Mouse (Mus musculus) heart, postnatal 36 days (tissue): ENCODE data around the gene Msl1. TPM values are rescaled to one million over a fixed set of nuclear protein-coding genes. Genes with fewer than 3 reads are reported as not detected.
"Not testable (repeated sequence)": the region's sequence is repeated elsewhere in the genome, so short reads cannot be mapped to it uniquely, and the experiment has no call there.

Experiments used
- DNase-seq, 2 experiments: peaks; one replicate each; pipeline ENCODE4 v3.0.0; 2021 to 2022
- intact Hi-C: fragments of 180-260 bp; cut with DNase I; formaldehyde crosslinking; loops from one replicate; pipeline ENCODE4 v1.15.1; 2025
- total RNA-seq, 2 experiments: library from RNA; stranded (reverse); gene quantifications; 2 replicates each; pipeline ENCODE4 v1.2.3; 2021

Msl1 gene
- total RNA-seq, 2 experiments from 2014 or later = 74.4 to 75.3 TPM

DNA sequence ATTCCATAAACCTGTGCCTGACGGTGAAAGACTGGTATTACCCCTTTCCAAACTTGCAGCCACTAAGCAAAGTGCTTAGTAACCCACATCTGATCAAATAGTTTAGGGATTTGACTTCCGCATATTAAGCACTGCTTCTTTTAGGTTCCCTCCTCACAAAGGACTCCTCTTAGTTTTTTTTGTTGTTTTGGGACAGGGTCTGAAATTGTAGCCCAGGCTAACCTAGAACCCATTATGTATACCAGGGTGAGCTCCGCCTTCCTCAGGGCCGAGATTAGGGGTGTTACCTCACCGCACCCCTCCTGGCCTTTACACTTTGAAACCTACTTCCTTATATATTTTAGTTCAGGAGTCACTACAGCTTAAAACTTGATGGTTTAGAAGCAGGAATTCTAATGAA is 5.5 kb upstream of the Msl1 start:
- intact Hi-C loops = loop anchor here (2.0 kb wide), 2 partner anchors 39 to 117 kb away; partner anchors contain the start of gene Cdc6
- no peak for DNase-seq

DNA sequence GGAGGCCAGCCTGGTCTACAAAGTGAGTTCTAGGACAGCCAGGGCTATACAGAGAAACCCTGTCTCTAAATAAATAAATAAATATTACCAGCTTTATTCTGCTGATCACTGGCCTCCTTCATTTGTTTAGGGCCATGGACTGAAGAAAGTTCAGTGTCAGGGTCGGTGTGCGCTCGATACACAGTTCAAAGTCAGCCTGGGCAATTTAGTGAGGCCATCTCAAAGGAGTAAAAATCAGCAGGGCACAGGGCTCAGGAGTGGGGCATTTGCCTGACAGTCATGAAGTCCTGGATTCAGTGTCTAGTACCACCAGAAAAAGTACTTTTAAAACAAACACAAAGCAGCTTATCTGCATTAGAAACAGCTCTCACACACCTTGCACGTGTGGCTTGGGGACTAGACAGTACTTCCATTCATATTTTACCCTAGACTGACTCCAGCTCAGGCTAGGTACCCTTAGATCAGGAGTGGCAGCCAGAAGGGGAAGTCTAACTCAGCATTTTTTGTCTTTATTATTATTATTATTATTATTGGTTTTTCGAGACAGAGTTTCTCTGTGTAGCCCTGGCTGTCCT is 4.6 kb upstream of the Msl1 start:
- DNase-seq = no peak

DNA sequence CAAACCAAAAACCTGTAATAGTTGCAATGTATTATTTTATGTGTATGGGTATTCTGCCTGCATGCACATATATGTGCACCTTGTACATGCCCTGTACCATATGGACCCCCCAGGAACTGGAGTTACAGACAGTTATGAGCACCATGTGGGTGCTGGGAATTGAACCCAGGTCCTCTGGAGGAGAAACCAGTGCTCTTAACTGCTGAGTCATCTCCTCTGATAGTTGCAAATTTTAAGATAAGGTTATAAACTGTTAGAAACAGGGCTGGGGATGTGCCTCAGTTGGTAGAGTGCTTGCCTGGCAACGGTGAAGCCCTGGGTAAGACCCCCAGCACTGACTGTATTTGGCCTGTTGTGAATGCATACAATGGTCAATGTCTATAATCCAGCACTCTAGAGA is 3.9 kb upstream of the Msl1 start:
- intact Hi-C loops = loop anchor here (2.0 kb wide), 1 partner anchor 115 kb away; the partner anchor contains the start of gene Cdc6
- no peak for DNase-seq

More for the DNA sequence above, 4.6 kb upstream of the Msl1 start:
- intact Hi-C loops = loop anchor here (2.0 kb wide), 1 partner anchor 116 kb away; the partner anchor contains the start of gene Cdc6

DNA sequence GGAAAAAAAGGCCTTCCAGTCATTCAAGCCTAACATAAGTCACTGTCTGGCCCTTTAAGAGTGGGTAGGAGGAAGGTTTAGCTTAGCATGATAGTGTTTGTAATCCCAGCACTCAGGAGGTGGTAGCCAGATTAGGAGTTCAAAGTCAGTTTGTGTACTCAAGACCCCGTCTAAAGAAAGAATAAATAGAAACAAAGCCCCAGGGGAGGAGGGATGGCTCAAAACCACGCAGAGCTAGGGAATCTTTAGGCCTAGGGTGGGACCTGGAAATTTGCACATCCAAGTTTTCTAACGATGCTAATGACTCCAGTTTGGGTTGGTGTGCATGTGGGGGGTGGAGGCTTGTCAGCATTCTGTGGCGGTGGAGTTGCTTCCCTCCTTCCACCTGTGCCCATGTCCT is 3.2 kb upstream of the Msl1 start:
- DNase-seq = no peak
- intact Hi-C loops = no loop called here

DNA sequence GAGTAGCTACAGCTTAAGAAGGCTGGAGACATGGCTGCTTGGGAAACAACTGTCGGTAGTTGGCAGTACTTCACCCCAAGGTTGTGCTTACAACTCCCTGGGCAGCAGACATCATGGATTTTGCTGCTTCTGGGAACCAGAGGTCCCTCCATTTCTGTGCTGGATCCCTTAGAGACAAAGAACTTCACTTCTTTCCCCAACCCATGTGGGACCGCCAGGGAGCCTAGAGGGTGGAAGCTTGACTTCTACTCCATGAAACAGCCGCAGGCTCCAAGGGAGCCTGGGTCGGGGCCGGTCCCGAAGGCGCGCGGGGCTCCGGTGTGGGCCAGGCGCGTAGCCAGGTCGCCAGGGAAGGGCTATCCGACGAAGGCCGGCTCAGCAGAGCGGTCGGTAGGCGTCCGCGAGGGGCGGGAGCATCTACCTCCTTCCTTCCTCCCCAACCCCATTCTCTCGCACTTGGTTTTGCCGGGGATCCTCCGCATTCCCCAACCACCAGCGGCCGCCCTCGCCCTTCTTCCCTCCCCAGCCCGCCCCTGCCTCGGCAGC is 774 bp upstream of the Msl1 start:
- intact Hi-C loops = loop anchor here (2.0 kb wide), 1 partner anchor 14 kb away; no protein-coding TSS in a partner anchor
- peak in 1 of 2 experiments; percentile 75 for DNase-seq

DNA sequence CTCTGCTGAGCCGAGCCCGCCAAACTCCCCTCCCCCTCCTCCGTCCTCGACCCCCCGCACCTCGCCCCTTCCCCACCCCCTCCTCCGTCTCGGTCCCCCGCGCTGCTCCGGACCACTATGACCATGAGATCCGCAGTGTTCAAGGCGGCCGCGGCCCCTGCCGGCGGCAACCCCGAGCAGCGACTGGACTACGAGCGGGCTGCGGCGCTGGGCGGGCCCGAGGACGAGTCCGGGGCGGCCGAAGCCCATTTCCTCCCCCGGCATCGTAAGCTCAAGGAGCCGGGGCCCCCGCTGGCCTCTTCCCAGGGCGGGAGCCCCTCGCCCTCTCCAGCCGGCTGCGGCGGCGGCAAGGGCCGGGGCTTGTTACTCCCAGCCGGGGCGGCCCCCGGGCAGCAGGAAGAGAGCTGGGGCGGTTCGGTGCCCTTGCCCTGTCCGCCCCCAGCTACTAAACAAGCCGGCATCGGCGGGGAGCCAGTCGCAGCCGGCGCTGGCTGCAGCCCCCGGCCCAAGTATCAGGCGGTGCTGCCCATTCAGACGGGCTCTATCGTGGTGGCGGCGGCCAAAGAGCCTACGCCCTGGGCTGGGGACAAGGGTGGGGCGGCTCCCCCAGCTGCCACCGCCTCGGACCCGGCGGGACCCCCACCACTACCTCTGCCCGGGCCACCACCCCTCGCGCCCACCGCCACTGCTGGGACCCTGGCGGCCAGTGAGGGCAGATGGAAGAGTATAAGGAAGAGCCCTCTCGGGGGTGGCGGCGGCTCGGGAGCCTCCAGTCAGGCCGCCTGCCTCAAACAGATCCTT is 598 bp downstream of the Msl1 start:
- intact Hi-C loops = loop anchor here (2.0 kb wide), 1 partner anchor 13 kb away; no protein-coding TSS in a partner anchor
- peak; percentile 50 to 74 for DNase-seq

DNA sequence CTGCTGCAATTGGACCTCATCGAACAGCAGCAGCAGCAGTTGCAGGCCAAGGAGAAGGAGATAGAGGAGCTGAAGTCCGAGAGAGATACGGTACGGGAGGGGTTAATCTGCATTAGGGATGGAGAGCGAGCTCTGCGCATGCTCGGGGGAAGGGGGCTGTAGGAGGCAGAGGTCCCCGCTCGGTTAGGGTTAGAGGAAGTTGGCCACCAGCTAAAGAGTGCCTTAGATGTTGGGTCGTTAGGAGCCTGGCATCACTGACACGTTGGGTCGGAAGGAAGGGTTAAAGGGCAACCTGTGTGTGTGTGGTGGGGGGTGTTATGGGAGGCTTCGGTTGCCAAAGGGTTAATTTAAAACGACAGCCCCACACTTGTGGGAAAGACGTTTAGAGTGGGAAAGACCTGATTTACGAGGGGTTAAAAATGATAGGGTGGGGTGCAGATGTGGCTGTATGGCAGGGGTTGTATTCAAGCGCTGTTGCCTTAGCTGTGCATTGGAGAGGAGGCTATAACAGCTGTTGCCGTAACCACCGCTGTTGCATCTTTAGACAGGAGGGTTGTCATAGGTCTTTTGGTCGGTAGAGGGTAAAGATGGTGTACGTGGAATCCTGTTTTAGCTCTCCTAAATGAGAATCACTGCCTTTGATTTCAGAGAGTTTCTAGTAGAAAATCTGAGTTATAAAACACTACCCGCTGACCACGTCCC is 1.4 kb downstream of the Msl1 start:
- peak; percentile 65 to 75 for DNase-seq
- intact Hi-C loops = no loop called here

DNA sequence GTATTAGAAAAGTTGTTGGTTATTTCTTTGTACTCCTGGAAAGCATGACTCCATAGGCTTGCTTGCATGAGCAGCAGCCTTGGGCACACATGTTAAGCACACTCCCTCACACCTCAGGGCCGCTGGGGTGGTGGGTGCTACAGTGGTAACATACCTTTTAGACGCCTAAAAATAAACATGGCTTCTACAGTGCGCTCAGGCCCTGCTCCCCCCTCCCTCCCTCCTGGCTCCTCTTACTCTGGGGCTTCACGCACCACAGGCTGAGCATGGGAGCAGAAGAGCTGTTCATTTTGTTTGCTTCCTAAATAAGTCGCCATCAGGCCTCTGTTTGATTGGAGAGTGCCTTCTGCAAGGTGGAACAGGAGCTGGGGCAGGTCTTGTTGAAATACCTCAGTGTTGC is 2.0 kb downstream of the Msl1 start:
- DNase-seq = peak; percentile 21 to 27
- intact Hi-C loops = no loop called here

DNA sequence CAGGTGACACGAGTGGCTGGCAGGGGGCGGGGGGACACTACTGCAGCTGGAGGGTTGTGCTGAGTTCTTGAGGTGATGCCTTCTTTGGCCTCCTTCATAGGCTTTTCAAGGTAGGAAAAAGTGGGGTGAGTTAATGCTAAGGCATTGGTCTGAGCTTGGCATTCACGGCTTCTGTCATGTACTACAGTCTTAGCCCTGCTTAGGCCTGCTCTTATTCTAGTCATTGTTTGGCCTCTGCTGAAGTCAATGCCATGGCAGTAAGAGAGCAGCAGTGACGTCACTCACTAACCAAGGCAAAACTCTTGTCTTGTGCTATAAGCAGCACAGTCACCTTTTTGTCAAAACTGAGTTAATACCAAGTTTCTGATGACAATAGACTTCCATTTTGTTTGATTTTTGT is 2.6 kb downstream of the Msl1 start:
- no peak for DNase-seq
- intact Hi-C loops = no loop called here

DNA sequence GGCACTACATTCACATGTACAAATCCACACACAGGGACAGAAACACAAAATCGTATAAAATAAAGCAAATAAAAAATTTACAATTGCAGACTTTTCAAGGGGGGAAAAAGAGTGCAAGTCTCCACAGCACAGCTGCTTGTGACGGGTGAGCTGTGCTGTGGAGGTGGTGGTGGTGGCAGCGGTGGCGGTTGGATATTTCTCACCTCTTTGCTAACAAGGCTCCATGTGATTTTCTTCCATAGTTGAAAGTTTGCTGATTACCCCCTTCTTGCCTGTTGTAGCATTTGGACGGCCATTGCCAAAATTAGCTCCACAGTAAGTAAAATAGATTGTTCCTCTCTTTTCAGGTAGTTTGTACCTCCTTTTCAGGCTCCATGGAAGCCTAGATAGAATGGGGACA is 9.3 kb downstream of the Msl1 start, which contains the start of gene Casc3:
Gene Casc3, plus strand, starts transcription at position 301 of the 400 bp plus-strand sequence.
- intact Hi-C loops = no loop called here

DNA sequence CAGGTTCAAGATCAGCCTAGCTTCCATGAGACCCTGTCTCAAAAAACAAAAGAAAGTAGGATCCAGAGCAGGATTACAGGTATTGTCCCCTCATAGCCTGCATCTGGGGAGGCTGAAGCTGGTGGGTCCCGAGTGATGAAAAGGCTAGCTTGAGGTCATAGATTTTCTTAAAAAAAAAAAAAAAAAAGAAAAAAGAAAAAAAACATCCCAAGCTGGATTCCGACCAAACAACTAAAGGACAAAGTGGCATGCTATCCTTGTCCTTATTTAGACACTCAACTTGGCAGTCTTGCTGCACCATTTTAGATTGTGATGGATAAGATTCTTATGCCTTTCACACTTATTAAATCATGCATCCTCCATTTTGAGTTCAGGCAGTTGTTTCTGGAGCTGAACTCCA is 13.1 kb downstream of the Msl1 start:
- DNase-seq = no peak
- intact Hi-C loops = loop anchor here (2.0 kb wide), 1 partner anchor 14 kb away; the partner anchor contains the start of gene Msl1

More for the DNA sequence above, 9.3 kb downstream of the Msl1 start, which contains the start of gene Casc3:
- no peak for DNase-seq

DNA sequence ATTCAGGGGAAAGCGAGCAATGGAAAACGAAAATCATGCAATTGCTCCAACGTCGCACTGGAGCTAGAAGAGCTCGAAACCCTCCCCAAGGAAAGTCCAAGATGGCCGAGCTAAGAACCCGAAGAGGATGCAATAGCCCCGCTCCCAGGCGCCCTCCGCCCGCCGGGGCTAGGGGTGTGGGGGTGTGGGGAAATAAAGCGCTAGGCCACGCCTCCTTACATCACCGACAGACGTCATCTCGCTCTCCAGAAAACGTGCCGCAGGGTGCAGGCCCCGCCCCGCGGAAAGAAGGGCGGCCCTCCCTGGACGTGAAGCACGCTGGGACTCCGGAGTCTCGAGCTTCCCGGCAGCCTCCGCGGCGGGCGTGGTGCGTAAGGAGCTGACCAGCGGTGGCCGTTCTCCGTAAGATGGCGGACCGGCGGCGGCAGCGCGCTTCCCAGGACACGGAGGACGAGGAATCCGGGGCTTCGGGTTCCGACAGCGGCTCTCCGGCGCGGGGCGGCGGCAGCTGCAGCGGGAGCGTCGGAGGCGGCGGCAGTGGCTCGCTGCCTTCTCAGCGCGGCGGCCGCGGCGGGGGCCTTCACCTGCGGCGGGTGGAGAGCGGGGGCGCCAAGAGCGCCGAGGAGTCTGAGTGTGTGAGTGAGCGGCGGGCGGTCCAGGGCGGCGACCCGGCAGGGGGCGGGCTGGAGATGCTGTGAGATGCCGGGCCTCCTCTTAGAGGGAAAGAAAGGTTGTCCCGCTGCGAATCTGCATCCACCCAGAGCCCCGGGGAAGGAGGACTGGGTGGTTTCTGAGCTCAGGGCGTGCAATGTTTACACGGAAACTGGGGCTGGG is 14.4 kb downstream of the Msl1 start:
- peak; percentile 97 for DNase-seq
- intact Hi-C loops = loop anchor here (2.0 kb wide), 2 partner anchors 15 to 19 kb away; partner anchors contain the start of gene Msl1

DNA sequence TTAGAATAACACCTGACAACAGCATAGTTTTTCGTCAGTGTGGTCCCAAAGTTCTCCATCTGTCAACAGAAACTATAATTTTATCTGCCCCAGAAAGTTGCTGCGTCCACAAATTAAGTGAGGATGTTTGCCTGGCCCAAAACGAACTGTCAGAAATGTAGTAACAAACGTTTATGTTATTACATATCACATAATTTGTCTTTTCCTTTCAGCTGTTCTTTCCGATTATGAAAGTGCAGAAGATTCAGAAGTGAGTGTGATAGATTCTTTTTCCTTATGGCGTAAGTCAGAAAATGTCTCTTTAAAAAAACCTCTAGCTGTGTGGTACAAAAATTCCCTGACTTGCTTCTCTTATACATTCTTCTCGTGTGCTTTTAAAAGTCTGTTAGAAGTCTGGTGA is 15.4 kb downstream of the Msl1 start:
- intact Hi-C loops = loop anchor here (2.0 kb wide), 1 partner anchor 18 kb away; no protein-coding TSS in a partner anchor
- no peak for DNase-seq

DNA sequence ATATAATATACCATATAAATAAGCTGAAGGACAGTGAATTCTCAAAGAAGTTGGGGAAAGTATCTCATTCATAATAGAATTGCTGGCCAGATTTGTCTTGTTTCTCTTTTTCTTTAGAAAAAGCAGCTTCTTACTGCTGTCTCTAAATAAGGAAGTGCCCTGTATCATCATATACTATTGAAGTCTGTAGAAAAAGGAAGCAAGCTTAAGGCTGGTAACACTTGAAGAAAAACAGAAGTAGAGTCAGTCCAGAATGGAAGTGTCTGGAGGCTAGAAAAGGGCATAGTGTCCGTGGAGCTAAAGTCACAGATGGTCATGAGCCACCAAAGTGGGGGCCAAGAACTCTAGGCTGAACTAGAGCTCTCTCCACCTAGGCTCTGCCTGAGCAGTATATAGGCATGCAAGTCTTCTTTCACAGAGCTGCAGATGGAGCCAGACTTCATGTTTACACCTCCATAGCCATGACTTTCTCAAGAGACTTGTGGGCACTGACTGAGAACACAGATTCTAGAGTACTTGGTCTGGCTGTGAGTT is 21.5 kb downstream of the Msl1 start:
- intact Hi-C loops = no loop called here
- DNase-seq = no peak

DNA sequence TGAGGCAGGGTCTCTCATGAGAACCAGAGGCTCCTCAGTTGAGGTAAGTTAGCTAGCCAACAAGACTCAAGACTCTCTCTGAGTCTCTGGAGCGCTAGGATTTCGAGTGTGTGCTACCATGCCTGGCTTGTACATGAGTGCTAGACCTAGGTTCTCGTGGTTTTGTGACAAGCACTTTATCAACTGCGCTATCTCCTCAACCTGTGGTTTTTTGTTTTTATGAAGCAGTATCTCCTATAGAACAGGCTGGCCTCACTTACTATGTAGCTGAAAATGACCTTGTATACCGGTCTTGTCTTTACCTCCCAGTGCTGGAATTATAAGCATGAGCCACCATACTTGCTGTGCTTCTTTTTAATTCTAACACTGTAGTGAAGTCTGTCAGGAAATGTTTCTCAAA is 25.7 kb downstream of the Msl1 start:
- intact Hi-C loops = no loop called here

DNA sequence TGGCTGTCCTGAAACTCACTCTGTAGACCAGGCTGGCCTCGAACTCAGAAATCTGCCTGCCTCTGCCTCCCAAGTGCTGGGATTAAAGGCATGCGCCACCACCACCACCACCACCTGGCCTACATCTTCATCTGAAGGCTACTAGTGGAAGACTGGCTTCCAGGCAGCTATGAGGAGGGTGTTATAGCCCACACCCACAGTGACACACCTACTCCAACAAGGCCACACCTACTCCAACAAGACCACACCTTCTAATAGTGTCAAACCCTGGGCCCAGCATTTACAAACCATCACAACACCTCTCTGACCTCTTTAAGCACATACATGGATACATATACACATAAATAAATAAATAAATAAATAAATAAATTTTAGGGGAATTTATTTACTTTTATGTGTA is 30.8 kb downstream of the Msl1 start:
- intact Hi-C loops, DNase-seq: not testable (repeated sequence)

More for the DNA sequence above, 25.7 kb downstream of the Msl1 start:
- DNase-seq = no peak

DNA sequence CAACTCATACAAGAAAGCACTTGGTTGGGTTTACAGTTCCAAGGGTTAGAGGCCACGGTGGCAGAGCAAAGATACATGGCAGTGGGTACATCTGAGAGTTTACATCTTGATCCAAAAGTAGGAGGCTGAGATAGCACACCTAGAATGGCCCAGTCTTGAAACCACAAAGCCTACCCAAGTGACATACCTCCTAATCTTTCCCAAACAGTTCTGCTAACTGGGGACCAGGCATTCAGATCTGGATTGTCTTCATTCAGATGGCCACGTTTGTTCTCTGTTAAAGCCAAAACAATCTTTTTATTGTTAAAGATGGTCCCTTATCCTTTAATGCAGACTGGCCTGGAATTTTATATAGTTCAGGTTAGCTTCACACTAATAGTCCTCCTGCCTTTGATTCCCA is 32.6 kb downstream of the Msl1 start:
- intact Hi-C loops = loop anchor here (2.0 kb wide), 2 partner anchors 17 to 39 kb away; no protein-coding TSS in a partner anchor

DNA sequence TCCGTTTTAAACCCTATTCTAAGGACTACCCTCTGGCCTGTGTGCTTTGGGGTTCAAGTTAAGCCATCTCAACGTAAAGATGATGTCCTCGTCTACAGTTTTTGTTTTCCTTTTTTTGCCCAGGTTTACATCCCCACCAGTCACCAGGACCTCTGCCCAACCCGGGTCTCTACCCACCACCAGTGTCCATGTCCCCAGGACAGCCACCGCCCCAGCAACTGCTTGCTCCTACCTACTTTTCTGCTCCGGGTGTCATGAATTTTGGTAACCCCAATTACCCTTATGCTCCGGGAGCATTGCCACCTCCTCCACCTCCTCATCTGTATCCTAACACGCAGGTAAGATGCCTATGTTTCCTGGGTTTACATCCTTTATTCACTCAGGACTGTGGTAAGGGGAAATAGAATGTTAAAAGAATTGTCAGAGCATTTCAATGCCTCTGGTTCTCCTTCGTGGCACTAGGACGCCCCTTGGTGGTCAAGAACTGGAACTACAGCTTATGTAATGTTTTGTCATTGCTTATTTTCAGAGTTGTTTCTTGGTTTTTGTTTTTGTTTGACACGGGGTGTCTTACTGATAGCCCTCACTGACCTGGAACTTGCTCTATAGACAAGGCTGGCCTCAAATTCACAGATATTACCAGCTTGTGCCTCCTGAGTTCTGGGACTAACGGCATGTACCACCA is 33.9 kb downstream of the Msl1 start:
- intact Hi-C loops = loop anchor here (2.0 kb wide), 2 partner anchors 18 to 40 kb away; no protein-coding TSS in a partner anchor
- DNase-seq = peak; percentile 44 to 47

More for the DNA sequence above, 32.6 kb downstream of the Msl1 start:
- no peak for DNase-seq

DNA sequence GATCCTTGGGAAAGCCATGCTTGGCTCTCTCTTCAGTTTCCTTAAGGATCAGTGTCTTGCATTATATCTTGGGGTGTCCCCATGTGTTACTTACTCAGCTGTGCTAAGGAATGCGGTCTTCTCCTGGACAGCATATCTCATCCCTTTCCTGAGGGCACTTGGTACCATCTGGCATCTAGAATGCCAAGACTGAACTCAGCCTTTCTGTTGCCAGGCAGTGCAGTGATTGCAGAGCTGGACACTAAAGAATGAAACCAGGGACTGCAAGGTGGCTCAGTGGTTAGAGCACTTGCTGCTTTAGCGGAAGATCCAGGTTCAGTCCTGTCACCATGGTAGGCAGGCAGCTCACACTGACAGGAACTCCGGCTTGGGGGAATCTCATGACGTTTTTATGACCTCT is 34.6 kb downstream of the Msl1 start:
- intact Hi-C loops = loop anchor here (1.0 to 2.0 kb wide), 3 partner anchors 19 to 132 kb away; no protein-coding TSS in a partner anchor
- no peak for DNase-seq
